Mouse (Mus musculus) G1E (cell line): ENCODE results near the gene Ntrk1.

ENCODE experiments used
- CTCF ChIP-seq: IDR thresholded peaks from 2 replicates; pipeline ENCODE4 v1.5.1; 2012; ENCODE audit warnings: low read depth, low read length, inconsistent platforms, mixed read lengths
- GATA1 ChIP-seq: IDR thresholded peaks from 2 replicates; pipeline ENCODE4 v1.6.1; 2012; ENCODE audit warnings: borderline replicate concordance, low read length, inconsistent platforms, mixed read lengths
- GATA2 ChIP-seq: IDR thresholded peaks from 2 replicates; pipeline ENCODE4 v1.6.1; 2012; ENCODE audit warnings: low read depth, low read length, inconsistent platforms, borderline replicate concordance
- POLR2AphosphoS5 ChIP-seq: IDR thresholded peaks from 2 replicates; pipeline ENCODE4 v1.6.1; 2012; ENCODE audit warnings: low read depth, low read length, inconsistent platforms; ENCODE audit not compliant: insufficient replicate concordance
- TAL1 ChIP-seq: conservative IDR thresholded peaks from 2 replicates; pipeline ENCODE4 v1.6.1; 2012; ENCODE audit warnings: low read depth, low read length, inconsistent platforms, mixed read lengths

DNA sequence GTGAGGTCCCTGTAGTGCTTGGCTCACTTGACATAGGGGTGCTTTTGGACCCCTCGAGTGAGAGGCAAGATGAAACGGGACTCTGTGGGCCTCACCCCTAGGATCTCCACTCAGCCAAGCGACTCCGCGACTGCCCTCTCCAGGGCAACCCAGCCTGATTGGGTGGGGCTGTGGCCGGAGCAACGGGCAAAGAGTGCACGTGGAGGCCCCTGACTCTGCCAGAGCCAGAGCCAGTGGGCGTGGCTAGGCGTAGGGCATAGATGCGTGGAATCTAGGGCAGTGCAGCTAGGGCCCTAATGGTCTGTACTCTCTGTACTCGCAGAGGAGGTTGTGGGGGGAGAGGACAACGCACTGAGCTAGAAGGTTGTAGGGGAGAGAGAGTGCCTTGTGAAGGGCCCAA lies 46.5 kb downstream of the Ntrk1 start, which contains the start of gene Lrrc71:
- TF ChIP-seq GATA1, result no peak
- no peak for TF ChIP-seq CTCF
- TF ChIP-seq TAL1, result no peak
- TF ChIP-seq POLR2AphosphoS5, result no peak
- TF ChIP-seq GATA2, result no peak
